Mouse (Mus musculus): ENCODE measurements around the gene En1. TPM values are rescaled to one million over a fixed set of nuclear protein-coding genes. Genes with fewer than 3 reads are reported as not detected.

The En1 gene
- polyA plus RNA-seq, 1 experiment from 2014 or later, result not detected

DNA sequence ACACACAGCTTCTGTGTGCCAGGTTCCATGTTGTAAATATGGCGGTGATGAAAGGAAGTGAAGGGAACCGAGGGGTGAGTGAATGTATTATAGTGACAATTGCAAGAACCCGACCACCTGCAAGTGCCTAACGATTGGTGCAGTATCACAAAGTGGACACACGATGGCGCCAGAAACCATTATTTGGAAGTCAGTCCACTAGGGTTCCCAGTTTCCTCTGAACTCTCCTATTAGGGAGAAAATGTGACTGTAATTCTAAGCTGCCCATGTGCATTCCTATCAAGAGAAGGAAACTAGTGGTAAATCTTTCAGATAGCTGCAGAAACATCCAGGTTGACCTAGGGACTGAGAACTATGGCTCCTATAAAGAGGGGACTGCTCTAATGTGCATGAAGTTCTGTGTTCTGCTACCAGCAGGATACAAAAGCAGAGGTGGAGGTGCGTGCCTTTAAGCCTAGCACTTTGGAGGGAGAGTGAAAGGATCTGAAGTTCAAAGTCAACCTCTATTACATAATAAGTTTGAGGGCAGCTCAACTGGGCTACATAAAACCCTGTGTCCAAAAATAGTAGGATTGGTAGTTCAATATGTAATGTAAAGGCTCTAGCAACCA, 15.6 kb upstream of the En1 start:
- ATAC-seq (ENCODE audit: insufficient number of reproducible peaks, insufficient read depth, low FRiP score, low read depth), result no peak
- Histone ChIP-seq H3K9ac (ENCODE audit: low read length) (no peak overlapping the region), H3K27ac (replicated peaks in 1 of 2; ENCODE audit: control insufficient read depth in 1 of 2, insufficient read depth in 1 of 2, low read depth in 2 of 2, low read length in 2 of 2) (no peak overlapping the region), H3K4me3 (ENCODE audit: control insufficient read depth in 1 of 2, insufficient read depth in 1 of 2, low read depth in 1 of 2, low read length in 2 of 2) (no peak overlapping the region), H3K4me1 (ENCODE audit: control insufficient read depth in 2 of 2, insufficient read depth in 2 of 2, low read length in 2 of 2) (no peaks in the 10 kb centered on the region), H3K4me2 (ENCODE audit: low read length) (no peak overlapping the region), H3K9me3 (ENCODE audit: control insufficient read depth, low read length) (no peaks in the 10 kb centered on the region), H3K27me3 (ENCODE audit: control insufficient read depth, insufficient read depth, low read length) (peaks cover 31% of the 10 kb centered on the region), H3K36me3 (ENCODE audit: control insufficient read depth, insufficient read depth, low read length) (no peaks in the 10 kb centered on the region)
- 11% methylated on average over 7 of the region's 7 CpGs for WGBS

DNA sequence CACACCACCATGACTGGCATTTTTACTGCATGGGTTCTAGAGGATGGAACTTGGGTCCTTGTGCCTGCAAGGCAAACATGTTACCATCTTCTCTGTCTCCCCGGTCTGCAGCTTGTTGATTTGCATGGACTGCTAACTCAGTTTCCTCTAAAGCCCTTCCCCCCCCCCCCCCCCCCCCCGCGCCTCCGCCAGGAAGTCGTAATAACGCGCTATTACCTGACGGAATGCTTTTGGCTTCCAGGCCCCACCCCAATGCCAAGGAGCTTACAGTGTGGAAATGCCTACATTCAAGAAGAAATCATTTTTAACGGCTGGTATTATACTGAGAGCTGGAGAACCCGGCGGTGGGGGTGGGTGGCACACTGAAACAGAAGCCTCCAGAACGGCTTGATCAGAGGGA, 14.8 kb upstream of the En1 start:
- no peaks in the 10 kb centered on the region for H3K36me3 ChIP-seq (ENCODE audit: control insufficient read depth, insufficient read depth, low read length)
- WGBS, result 50% methylated on average over 9 of the region's 12 CpGs
- no peak overlapping the region for H3K4me2 ChIP-seq (ENCODE audit: low read length)
- no peak overlapping the region for H3K27ac ChIP-seq (replicated peaks in 1 of 2; ENCODE audit: control insufficient read depth in 1 of 2, insufficient read depth in 1 of 2, low read depth in 2 of 2, low read length in 2 of 2)
- H3K27me3 ChIP-seq (ENCODE audit: control insufficient read depth, insufficient read depth, low read length), result peaks cover 35% of the 10 kb centered on the region
- no peak overlapping the region for H3K9ac ChIP-seq (ENCODE audit: low read length)
- no peak for ATAC-seq (ENCODE audit: insufficient number of reproducible peaks, insufficient read depth, low FRiP score, low read depth)
- no peaks in the 10 kb centered on the region for H3K9me3 ChIP-seq (ENCODE audit: control insufficient read depth, low read length)
- no peaks in the 10 kb centered on the region for H3K4me1 ChIP-seq (ENCODE audit: control insufficient read depth in 2 of 2, insufficient read depth in 2 of 2, low read length in 2 of 2)
- no peak overlapping the region for H3K4me3 ChIP-seq (ENCODE audit: control insufficient read depth in 1 of 2, insufficient read depth in 1 of 2, low read depth in 1 of 2, low read length in 2 of 2)

DNA sequence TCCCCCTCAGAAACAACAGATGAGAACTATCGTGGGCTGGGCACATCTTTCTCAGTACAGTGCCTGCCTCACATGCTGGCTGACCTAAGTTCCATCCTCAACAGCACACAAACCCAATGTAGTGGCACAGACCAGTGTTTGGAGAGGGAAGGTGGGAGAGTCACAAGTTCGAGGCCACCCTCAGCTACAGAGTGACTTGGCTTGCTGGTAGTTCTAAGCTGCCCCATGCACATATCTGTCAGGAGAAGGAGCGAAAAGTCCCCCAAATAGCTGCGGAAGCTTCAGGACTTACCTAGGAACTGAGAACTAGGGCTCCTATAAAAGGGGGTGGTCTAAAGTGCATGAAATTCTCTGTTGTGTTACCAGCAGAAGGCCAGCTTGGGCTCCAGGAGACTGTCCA, 14.3 kb upstream of the En1 start:
- Histone ChIP-seq H3K27me3 (ENCODE audit: control insufficient read depth, insufficient read depth, low read length) (peaks cover 40% of the 10 kb centered on the region), H3K4me1 (ENCODE audit: control insufficient read depth in 2 of 2, insufficient read depth in 2 of 2, low read length in 2 of 2) (no peaks in the 10 kb centered on the region), H3K9me3 (ENCODE audit: control insufficient read depth, low read length) (no peaks in the 10 kb centered on the region), H3K27ac (replicated peaks in 1 of 2; ENCODE audit: control insufficient read depth in 1 of 2, insufficient read depth in 1 of 2, low read depth in 2 of 2, low read length in 2 of 2) (no peak overlapping the region), H3K9ac (ENCODE audit: low read length) (no peak overlapping the region), H3K4me2 (ENCODE audit: low read length) (no peak overlapping the region), H3K36me3 (ENCODE audit: control insufficient read depth, insufficient read depth, low read length) (no peaks in the 10 kb centered on the region), H3K4me3 (ENCODE audit: control insufficient read depth in 1 of 2, insufficient read depth in 1 of 2, low read depth in 1 of 2, low read length in 2 of 2) (no peak overlapping the region)
- no peak for ATAC-seq (ENCODE audit: insufficient number of reproducible peaks, insufficient read depth, low FRiP score, low read depth)
- 76% methylated on average over 4 of the region's 4 CpGs for WGBS

DNA sequence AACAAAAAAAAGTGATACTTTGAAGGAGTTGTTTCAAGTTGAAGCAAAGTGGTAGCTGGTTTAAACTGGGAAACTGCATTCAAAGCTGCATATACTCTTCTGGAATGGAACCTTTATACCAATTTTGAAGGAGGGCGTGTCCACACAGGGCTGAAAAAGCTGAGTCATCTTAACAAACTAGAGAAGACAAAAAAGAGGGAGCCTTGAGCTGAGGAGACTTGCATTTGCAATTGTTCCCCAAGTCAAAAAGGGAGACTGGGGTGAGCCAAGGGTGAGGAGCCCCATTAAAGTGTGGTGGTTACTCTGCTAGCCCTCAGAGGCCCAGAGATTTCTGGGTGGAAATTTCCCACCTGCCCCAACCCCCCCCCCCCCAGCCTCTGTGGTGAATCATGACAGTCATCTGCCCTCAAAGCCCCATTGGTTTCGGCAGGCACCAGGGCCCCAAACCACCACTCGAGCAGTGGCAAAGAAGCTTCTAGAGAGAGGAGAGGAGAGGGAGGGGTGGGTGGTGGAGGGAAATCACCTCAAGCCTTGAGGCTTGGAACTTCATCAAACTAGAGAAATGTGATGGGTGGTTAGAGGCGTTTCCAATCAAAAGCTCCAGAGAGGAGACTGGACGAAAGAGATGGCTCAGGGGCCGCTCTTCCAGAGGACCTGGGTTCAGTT, 13.7 kb upstream of the En1 start:
- WGBS, result 73% methylated on average over 6 of the region's 6 CpGs

DNA sequence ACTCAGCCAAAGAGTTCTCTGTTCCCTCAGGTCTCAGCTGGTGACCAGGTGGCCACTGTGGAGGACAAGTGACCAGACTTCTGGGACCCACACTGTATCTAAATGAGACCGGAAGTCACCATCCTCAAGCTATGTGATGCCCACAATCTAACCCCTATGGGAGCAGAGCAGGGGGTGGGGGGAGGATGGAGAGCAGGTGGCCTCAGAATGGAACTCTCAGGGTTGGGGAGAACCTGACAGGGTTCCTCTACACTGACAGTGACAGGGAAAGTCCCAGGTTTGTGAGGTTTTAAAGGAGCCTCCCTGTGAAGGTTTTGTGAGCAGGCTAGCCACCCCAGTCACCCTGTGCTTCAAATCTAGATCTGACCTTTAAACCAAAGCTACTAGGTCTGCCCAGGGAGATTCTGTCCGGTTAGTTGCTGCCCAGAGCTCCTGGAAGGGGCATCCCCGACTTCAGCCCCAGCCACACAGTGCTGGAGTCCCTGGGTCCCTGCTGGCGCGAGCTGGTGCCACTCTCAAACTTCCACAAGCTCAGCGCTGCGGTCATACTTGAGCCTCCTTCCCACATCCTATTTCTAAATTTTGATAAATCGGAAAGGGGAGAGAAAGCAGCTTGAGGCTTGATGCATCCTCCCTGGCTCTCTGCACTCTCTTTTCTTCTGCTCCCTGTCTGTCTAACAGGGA, 8.8 kb upstream of the En1 start:
- WGBS, result 11% methylated on average over 8 of the region's 8 CpGs
- Histone ChIP-seq H3K36me3 (ENCODE audit: control insufficient read depth, insufficient read depth, low read length) (no peaks in the 10 kb centered on the region), H3K27me3 (ENCODE audit: control insufficient read depth, insufficient read depth, low read length) (peaks cover 85% of the 10 kb centered on the region), H3K27ac (replicated peaks in 1 of 2; ENCODE audit: control insufficient read depth in 1 of 2, insufficient read depth in 1 of 2, low read depth in 2 of 2, low read length in 2 of 2) (no peak overlapping the region), H3K4me2 (ENCODE audit: low read length) (no peak overlapping the region), H3K4me3 (ENCODE audit: control insufficient read depth in 1 of 2, insufficient read depth in 1 of 2, low read depth in 1 of 2, low read length in 2 of 2) (no peak overlapping the region), H3K4me1 (ENCODE audit: control insufficient read depth in 2 of 2, insufficient read depth in 2 of 2, low read length in 2 of 2) (peaks cover 3 to 6% of the 10 kb centered on the region in 2 experiments; a peak in 1 of 4 replicates), H3K9me3 (ENCODE audit: control insufficient read depth, low read length) (no peaks in the 10 kb centered on the region), H3K9ac (ENCODE audit: low read length) (no peak overlapping the region)
- no peak for ATAC-seq (ENCODE audit: insufficient number of reproducible peaks, insufficient read depth, low FRiP score, low read depth)

More for the DNA sequence above, 13.7 kb upstream of the En1 start:
- Histone ChIP-seq H3K4me3 (ENCODE audit: control insufficient read depth in 1 of 2, insufficient read depth in 1 of 2, low read depth in 1 of 2, low read length in 2 of 2) (no peak overlapping the region), H3K9me3 (ENCODE audit: control insufficient read depth, low read length) (no peaks in the 10 kb centered on the region), H3K36me3 (ENCODE audit: control insufficient read depth, insufficient read depth, low read length) (no peaks in the 10 kb centered on the region), H3K4me2 (ENCODE audit: low read length) (no peak overlapping the region), H3K4me1 (ENCODE audit: control insufficient read depth in 2 of 2, insufficient read depth in 2 of 2, low read length in 2 of 2) (no peaks in the 10 kb centered on the region), H3K27me3 (ENCODE audit: control insufficient read depth, insufficient read depth, low read length) (peaks cover 45% of the 10 kb centered on the region), H3K9ac (ENCODE audit: low read length) (no peak overlapping the region), H3K27ac (replicated peaks in 1 of 2; ENCODE audit: control insufficient read depth in 1 of 2, insufficient read depth in 1 of 2, low read depth in 2 of 2, low read length in 2 of 2) (no peak overlapping the region)
- no peak for ATAC-seq (ENCODE audit: insufficient number of reproducible peaks, insufficient read depth, low FRiP score, low read depth)

DNA sequence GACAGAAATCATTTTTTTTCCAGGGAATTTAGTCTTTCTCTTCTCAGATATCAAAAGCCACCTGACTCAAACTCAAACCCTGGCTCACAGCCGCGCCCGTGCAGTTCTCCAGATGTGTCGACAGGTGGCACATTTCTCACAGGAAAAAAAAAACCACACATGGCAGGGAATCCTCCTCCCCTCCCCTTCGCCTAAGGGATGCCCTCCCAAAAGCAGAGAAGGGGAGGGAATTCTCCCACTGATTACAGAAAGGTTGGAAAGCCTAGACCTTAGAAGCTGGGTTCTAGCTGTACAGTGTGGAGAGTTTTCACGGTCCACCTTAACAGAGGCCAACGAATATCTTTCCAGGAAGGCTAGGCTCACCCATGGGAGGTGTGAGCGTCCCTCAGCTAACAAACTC, 7.6 kb upstream of the En1 start:
- Histone ChIP-seq H3K27ac (replicated peaks in 1 of 2; ENCODE audit: control insufficient read depth in 1 of 2, insufficient read depth in 1 of 2, low read depth in 2 of 2, low read length in 2 of 2) (no peak overlapping the region), H3K27me3 (ENCODE audit: control insufficient read depth, insufficient read depth, low read length) (peaks cover 91% of the 10 kb centered on the region), H3K4me3 (ENCODE audit: control insufficient read depth in 1 of 2, insufficient read depth in 1 of 2, low read depth in 1 of 2, low read length in 2 of 2) (no peak overlapping the region), H3K4me1 (ENCODE audit: control insufficient read depth in 2 of 2, insufficient read depth in 2 of 2, low read length in 2 of 2) (peaks cover 3 to 6% of the 10 kb centered on the region in 2 experiments; a peak in 1 of 4 replicates), H3K4me2 (ENCODE audit: low read length) (no peak overlapping the region), H3K9ac (ENCODE audit: low read length) (no peak overlapping the region), H3K36me3 (ENCODE audit: control insufficient read depth, insufficient read depth, low read length) (no peaks in the 10 kb centered on the region), H3K9me3 (ENCODE audit: control insufficient read depth, low read length) (no peaks in the 10 kb centered on the region)
- no peak for ATAC-seq (ENCODE audit: insufficient number of reproducible peaks, insufficient read depth, low FRiP score, low read depth)
- under 1% methylated on average over 8 of the region's 8 CpGs for WGBS

DNA sequence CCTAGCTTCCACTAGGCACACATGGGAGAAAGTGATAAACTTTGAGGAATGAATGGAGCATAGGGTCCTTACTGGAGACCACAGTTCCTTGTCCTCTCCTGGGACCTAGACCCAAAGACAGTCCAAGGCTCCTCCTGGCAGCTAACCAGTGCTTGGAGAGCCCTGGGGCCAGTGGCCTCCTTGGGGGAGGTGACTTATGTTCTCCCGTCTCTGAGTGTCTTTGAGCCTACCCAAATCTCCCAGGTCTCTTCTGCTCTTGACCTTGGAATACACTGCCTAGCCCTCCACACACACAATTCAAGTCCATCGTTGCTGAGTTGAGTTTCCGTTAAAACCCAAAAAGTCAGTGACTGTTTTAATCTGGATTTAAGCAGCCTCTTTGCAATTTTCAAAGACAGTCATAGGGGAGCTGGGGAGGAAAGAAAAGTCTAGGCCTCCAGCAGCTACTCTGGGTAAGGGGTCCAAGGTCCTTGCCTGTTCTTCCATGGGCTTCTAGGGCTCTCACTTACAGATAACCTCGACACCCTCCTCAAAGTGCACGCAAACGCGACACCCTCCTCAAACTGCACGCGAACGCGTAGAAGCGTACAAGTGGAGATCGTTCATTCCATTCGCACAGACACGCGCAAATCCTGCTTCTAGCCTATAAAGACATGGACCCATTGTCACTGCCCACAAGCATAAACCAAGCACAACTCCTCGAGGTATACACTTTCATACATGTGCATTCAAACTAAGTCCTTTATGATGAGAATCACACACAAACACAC, 6.6 kb upstream of the En1 start:
- no peaks in the 10 kb centered on the region for H3K36me3 ChIP-seq (ENCODE audit: control insufficient read depth, insufficient read depth, low read length)
- H3K9me3 ChIP-seq (ENCODE audit: control insufficient read depth, low read length), result no peaks in the 10 kb centered on the region
- no peak overlapping the region for H3K4me2 ChIP-seq (ENCODE audit: low read length)
- no peak overlapping the region for H3K4me3 ChIP-seq (ENCODE audit: control insufficient read depth in 1 of 2, insufficient read depth in 1 of 2, low read depth in 1 of 2, low read length in 2 of 2)
- ATAC-seq (ENCODE audit: insufficient number of reproducible peaks, insufficient read depth, low FRiP score, low read depth), result no peak
- no peak overlapping the region for H3K27ac ChIP-seq (replicated peaks in 1 of 2; ENCODE audit: control insufficient read depth in 1 of 2, insufficient read depth in 1 of 2, low read depth in 2 of 2, low read length in 2 of 2)
- peaks cover 3 to 6% of the 10 kb centered on the region in 2 experiments; a peak in 1 of 4 replicates for H3K4me1 ChIP-seq (ENCODE audit: control insufficient read depth in 2 of 2, insufficient read depth in 2 of 2, low read length in 2 of 2)
- no peak overlapping the region for H3K9ac ChIP-seq (ENCODE audit: low read length)
- peaks cover 97% of the 10 kb centered on the region for H3K27me3 ChIP-seq (ENCODE audit: control insufficient read depth, insufficient read depth, low read length)
- 3% methylated on average over 17 of the region's 17 CpGs for WGBS
